Mouse (Mus musculus) cerebellum, adult 8-10 months (tissue): Measurements from ENCODE around the gene Racgap1.

ENCODE experiments used
- DNase-seq: peaks from one replicate; pipeline ENCODE4 v3.0.0; 2022

Racgap1 gene

DNA sequence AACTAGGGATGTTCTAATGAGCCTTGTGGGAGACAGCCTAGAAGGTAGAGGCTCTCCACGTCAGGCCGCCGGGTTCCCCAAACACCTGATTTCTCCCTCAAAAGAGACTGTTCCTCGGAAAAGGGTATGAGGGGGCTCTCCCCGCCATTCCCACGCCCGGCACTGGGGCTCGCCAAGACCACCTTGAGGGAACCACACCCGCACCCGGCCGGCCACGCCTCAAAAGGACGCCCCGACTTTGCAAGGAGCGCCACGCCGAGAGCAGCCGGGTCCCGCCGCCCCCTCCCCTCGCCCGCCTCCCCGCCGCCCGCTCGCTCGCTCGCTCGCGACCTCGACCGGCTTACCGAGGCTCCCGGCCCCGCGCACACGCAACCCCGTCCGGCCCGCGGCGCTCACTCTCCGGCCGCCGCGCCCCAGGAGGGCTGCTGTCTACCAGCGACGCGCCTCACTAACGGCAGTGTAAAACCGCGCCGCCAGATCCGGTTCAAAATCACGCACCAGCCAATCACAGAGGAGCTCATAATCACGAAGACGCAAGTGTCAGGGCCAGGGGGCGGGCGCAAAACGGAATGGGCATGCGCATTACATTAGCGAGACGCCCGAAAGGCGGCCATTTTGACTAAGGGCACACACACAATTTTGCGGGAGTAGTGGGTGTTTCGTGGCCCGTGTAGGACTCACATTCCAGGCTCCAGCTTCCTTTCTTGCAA is at the start of gene Racgap1:
Racgap1 (minus strand) TSS at position 494 of the 710 bp plus-strand sequence.
- peak; percentile 96 for DNase-seq

DNA sequence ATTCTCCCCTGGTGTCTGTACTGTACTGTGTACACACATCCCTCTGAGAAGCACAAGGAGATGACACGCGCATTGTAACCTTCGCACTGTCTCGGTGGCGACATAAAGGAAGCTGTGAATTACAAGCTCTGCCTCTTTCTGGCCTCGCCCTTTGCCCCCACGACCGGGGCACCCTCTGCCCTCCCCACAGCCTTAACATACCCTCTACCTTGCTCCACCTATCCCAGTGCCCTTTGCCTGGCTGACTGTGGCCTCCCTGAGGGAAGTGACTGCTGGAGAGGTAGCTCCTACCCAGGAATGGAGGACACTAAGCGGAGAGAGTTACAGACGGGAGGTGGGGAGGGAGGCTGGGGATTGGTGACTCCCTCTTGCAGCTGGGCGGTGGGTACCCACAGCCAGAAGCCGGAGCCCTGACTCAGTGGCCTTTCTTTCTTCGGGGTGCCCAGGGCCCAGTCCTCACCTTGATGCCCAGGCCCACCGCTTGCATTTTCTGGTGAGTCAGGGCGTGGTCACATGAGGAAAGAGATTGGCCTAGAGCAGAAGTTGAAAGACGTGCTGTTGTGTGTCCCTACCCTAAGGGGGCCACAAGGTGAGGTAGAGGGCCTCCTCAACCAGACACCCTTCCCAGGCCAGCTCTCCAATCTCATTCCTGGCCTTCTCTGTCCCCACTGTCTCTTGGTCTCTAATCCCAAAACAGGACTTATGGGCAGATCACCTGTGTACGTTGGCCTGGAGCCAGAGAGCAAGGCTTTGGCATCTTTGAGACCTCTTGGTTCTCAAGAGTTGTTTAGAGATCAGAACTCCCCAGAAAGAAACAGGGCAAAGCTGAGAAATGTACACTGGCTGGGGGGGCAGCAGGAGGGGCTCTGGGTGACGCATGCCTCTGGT is 49.0 kb upstream of the Racgap1 start:
- peak; percentile 46 for DNase-seq

DNA sequence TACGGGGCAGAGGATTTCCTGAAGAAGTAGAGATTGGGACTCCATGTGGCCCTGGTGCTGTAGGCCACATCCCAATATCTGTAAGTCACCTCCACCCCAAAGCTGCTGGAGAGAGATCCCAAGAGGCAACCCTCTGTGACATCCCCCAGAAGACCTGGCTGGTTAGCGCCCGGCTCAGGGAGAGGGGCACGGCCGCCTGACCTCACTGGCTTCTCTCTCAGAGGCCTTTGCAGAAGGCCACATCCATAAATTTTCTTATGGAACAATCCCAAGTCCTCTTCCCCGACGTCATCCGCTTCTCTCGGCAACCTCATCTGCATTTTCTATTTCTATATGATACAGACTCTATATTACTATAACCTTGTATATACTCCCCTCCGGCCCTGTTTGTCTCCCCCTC is 48.3 kb upstream of the Racgap1 start:
- no peak for DNase-seq

DNA sequence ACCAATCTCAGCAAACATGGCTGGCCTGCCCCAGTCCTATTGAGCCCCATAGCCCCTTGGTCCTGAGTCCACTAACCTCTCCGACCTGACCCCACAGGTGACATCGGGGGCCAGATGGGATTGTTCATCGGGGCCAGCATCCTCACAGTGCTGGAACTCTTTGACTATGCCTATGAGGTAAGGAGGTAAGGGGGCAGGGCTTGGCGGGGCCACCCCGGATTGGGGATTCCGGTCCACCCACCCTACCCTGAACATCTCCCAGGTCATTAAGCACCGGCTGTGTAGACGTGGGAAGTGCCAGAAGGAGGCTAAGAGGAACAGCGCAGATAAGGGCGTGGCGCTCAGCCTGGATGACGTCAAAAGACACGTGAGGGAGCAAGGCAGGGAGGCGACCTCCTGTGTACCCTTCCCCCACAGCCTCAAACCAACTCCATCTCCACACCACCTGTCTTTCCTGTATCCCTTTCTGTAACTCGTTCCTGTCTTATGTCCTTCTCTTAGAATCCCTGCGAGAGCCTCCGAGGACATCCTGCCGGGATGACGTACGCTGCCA is 47.2 kb upstream of the Racgap1 start:
- no peak for DNase-seq

DNA sequence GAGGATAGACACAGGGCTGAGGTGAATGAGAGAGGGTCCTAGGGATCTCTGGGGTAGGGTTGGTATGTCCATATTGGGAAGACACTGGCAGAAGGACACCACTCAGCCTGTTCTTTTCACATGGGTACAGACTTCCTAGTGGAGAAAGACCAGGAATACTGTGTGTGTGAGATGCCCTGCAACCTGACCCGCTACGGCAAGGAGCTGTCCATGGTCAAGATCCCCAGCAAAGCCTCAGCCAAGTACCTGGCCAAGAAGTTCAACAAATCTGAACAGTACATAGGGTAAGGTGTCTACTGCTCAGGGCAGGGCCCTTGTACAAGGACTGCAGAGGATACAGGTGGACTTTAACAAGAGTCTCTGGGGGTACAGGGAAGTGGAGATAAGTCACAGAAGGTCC is 45.9 kb upstream of the Racgap1 start:
- DNase-seq, result no peak

DNA sequence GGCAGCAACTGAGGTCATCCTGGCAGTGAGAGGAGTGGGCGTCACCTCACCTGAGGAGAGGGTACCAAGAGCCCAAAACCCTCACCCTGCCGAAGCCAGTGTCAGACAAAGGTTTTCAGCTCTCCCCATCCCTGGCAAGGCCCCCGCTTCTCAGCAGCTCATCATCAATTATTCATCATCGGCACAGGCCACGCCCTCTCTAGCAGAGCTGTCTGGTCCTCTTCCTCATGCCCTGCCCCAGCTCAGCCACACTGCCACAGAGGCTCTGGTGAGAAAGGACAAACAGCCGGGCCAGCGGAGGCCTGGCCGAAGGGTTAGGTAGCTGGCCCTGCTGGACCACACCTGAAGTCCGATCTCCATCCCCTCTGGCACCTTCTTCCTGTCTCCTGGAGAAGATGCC is 40.5 kb upstream of the Racgap1 start:
- DNase-seq, result peak; percentile 30

DNA sequence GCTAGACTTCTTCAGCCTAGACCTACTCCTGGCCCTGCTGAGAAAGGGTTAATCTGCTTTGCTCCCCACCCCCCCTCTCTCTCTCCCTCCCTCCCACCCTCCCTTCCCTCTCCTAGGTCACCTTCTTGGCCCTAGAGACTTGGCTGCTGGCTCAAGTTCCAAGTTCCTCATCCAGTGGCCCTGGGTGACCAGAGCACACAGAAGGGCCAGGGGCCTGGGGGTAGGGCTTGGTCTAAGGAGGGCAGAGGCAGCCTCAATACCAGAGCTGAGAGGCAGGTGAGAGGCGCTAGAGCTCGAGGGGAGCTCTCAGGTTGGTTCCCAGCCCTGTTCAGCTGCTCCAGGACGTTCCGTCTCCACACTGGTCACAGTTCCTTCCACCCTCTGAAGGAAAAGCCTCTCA is 39.5 kb upstream of the Racgap1 start:
- peak; percentile 12 for DNase-seq

DNA sequence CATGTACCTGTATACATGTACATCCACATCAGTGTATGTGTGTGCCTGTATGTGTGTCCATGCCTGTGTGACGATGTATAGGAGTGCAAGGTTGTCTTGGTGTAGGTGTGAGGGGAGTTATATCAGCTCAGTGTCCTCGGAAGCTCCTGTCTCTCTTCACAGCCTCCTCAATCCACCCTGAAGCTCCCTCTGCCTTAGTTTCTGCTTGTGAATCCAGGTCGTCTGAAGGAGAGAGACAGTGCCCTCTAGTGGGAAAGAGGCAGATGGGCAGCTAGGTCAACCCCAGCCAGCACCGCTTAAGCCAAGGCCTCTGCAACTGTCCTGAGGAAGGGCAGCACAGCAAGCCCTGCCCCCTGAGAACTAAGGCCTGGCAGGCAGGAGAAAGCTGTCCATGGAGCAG is 37.3 kb upstream of the Racgap1 start:
- DNase-seq, result peak; percentile 71

DNA sequence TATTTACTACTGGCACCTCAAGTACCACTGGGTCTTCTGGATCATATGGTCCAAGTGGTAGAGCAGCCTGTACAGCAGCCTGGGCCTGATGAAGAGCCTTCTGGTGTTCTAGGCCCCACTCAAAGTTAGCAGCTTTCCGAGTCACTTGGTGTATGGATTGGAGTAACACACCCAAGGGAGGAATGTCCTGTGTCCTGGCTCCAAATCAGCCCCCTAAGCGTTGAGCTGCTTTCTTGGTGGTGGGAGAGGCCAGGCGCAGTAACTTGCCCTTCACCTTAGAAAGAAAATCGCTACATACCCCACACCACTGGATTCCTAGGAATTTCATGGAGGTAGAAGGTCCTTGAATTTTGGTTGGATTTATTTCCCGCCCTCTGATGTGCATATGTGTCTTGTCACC is 32.7 kb upstream of the Racgap1 start:
- DNase-seq, result no peak

DNA sequence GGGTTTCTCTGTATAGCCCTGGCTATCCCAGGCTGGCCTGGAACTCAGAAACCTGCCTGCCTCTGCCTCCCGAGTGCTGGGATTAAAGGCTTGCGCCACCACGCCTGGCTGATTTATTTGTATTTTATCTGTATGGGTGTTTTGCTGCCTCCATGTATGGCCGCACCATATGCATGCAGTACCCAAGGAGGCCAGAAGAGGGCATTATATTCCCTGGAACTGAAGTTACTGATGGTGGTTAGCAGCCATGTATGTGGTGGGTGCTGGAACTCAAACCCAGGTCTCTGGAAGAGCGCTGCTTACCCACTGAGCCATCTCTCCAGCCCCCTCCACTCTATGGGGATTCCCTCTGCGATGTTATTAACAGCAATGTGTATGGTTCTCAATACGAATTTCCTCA is 31.4 kb upstream of the Racgap1 start:
- DNase-seq, result no peak

DNA sequence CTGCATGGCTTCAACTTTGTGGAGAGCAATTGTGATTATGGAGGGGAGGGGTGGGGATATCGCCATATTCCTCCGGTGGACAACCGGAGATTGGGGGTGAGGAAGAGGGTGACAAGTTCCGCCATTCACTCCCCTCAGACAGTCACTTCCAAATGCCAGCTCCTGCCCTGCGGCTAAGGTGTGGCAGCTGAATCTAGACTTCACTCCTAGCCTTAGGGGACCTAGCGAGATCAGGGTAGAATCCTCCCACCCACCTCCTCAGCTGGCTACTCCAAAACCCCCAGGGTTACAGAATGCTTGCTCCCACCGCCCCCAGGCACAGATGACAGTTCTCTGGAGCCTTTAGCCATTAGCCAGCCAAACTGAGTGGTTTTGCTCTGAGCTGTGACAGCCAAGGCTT is 27.6 kb upstream of the Racgap1 start:
- DNase-seq, result no peak

DNA sequence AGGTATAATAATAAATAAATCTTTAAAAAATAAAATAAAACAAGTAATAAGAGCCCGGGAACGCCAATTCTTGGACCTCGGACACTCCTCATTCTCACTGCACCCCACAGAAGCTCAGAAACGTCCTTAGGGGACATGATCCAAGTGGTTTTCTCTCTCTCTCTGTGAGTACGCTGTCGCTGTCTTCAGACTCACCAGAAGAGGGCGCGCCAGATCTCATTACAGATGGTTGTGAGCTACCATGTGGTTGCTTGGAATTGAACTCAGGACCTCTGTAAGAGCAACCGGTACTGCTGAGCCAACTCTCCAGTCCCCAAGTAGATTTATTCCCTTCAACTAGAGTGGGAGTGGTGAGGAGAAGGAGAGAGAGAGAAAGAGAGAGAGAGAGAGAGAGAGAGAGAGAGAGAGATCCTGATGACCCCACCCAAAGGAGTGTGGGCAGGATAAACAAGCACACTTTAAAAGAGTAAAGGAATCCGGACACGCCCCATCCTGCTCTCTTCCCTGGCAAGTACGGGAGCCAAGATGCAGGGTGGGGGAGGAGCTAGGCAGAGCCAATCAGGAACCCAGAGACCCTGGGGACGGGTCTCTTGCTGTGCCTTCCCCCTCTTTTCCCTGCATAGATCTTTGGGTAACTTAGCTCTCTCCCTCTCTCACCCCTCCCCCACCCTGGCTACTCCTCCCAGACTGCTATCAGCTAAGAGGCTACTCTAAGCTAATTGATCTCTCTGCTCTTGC is 26.8 kb upstream of the Racgap1 start:
- no peak for DNase-seq

DNA sequence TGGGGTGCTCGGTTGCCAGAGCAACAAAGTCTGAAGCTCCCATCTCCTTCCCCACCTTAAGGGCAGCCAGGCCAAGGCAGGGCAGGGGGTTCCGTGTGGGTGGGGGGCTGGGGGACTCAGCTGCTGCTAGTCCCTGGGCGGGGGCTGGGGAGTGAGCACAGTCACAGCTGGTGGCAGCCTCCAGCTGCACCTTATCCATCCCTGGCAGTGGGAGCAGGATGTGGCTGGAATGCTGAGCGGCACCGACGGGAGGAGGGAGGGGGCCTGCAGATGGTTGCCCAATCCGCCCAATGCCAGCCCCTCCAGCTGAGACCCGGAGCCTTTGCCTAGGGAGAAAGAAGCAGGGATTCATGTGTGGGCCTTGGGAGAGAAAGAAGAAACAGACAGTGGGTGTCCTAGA is 25.6 kb upstream of the Racgap1 start:
- no peak for DNase-seq

DNA sequence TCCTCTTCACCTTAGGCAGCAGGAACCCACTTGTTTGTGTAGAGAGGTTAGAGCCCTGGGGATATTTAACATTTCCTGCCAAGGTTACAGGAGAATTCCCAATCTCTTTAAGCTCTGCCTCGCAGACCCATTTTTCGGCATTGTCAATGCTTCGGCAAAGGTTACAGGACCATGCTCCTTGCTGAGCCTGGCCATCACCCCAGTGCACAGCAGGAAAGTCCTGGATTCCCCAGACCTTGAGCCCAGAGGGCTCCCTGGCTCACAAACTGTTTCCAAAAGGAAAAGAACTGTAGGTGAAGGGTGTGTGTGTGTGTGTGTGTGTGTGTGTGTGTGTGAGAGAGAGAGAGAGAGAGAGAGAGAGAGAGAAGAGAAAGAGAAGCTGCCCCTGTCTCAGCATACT is 23.4 kb upstream of the Racgap1 start:
- DNase-seq, result no peak

DNA sequence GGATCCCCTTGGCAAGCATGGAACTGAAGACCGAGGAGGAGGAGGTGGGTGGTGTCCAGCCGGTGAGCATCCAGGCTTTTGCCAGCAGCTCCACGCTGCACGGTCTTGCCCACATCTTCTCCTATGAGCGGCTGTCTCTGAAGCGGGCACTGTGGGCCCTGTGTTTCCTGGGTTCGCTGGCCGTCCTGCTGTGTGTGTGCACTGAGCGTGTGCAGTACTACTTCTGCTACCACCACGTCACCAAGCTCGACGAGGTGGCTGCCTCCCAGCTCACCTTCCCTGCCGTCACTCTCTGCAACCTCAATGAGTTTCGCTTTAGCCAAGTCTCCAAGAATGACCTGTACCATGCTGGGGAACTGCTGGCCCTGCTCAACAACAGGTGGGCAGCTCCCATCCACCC is 20.3 kb upstream of the Racgap1 start:
- no peak for DNase-seq

DNA sequence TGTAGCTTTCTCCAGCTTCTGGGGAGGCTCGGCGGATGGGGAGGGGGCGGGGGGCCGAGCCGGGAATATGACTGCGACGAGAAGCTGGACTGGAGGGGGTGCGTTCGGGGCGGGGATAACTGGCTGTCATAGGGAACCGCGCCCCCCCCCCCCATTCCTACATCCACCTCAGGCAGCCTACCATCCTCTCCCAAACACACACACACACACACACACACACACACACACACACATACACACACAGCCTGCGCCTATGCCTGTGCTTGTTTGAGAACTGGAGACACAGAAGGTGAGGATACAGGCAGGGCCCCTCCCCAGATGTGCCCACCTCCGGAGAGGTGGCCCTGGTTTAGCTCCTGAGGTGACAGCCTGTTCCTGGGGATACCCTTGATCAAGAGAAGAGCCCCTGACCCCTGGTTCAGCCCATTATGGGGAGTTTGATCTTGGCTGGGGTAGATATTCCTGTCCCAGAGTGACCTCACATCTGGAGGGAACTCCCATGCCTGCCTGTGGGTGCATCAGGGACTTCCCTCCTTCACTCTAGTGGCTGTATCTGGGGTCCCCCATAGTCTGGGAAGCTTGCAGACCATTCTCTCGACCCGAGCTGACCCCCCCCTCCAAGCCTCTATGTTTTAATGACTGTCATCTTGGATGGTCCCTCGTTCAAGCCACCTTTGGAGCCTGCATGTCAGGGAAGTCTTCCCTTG is 19.7 kb upstream of the Racgap1 start:
- DNase-seq, result no peak

DNA sequence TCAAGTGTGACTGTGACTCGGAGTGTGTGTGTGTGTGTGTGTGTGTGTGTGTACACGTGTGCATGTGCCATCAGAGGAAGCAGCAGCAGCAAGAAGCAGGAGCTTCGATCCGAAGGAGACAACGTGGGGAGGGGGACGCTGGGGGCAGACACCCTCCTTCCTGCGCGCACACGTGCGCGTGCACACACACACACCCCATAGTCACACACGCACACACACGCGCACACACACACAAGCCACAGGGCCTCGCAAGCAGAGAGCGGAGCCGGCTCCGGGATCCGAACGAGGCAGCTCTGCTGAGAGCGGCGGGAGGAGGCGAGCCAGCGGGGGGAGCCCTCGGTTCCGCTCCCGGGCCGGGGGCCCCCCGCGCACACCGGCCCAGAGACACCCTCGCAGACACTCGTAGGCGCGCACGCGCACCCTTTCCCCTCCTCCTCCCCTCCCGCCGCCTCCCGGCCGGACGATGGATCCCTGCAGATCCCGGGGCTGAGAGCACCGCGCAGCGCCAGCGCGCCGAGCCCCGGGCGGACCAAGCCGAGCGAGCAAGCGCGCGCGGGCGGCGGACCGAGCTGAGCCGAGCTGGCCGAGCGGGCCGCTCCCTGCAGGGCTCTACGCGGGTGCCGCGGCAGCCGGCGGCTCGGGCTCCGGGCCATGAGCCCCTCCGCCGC is 18.8 kb upstream of the Racgap1 start, which contains the start of gene Asic1:
Asic1 (plus strand) TSS at position 215 of the 668 bp plus-strand sequence.
- DNase-seq, result peak; percentile 83

DNA sequence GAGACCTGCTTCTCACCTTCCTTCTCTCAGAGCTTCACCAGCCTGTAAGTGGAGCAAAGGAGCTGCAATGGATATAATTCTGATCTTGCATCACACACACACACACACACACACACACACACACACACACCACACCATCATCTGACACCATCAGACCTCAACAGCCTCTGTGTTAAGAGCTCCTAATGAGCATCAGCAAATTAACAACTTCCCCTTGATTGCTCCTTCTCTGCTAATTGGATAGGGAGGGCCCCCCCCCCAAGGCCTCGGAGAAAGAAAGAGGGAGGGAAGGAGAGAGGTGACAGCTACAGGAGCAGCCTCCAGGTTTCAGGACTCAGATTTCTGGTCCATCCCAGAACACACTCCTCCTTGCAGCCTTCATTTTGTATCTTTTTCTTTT is 17.9 kb upstream of the Racgap1 start:
- DNase-seq, result no peak

DNA sequence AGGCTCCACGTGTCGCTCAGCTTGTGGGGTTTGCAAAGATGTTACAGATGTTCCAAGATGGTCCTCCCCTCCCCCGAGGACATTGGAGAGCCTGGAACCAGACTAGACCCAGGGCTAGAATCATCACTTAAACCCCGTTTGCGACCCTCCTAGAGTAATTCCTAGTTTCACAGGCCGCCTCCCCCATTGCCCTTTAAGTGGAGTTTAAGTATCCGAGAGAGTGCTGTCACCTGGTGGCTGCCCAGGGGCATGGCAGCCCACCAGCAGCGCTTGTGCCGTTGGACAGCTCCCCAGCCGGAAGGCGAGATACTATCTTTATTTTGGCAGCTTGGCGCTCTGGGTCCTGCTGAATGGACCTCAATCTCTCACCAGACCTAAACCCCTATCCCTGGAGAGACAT is 17.4 kb upstream of the Racgap1 start:
- peak; percentile 86 for DNase-seq

DNA sequence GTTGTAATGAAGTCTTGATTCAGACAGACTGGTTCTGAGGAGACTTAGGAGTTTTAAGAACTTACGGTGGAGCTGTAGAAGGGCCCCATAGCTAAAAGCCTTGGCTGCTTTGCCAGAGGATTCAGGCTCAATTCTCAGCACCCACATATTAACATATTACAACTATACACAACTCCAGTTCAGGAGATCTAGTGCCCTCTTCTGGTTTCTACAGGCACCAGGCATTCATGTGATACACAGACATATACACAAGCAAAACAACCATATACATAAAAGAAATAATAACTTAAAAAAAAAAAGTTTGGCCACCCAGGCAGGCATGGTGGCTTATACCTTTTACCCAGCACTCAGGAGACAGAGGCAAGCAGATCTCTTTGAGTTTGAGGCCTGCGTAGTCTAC is 16.1 kb upstream of the Racgap1 start:
- DNase-seq, result no peak

DNA sequence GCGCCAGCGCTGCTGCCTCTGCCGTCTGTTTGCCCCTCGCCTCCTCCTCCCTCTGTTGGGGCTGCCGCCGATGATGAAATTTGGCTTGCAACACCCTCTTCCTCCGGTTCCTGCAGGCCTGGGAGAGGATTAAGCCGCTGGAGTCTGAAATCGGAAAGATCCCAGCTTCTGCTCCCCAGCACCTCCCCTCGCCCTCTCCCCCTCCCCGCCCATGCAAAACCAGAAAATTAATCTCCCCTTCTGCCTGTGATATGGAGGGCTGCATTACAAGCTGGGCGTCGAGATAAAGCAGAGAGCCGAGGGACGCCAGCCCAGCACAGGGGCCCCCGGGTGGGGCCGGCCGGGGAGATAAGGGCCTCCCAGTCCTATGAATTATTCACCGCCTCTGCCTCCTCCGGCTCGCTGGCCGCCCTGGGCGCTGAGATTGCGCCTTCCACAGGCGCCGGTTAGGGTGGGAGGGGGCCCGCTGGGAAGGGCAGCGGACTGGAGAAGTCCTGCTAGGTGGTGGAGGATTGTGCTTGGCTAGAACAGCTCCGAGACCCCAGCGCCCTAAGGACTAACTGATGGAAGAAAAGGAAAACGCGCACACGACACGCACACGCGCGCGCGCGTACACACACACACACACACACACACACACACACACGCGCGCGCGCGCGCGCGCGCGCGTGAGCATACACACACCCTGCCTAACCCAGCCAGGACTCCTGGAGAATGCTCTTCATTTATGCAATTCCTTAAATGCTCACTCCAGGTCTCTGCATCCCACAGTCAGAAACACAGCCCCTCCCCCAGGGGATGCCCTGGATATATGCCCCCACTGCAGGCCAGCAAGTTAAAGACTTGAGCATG is 13.4 kb upstream of the Racgap1 start:
- peak; percentile 60 for DNase-seq
